Mouse (Mus musculus) lung, embryonic 16.5 days (tissue): ENCODE results near the gene Asb15. TPM values are rescaled to one million over a fixed set of nuclear protein-coding genes. Genes with fewer than 3 reads are reported as not detected.
A peak's percentile ranks its signal among the peaks of the same experiment; 100 is the strongest.

Experiments used
- ATAC-seq: fragments of 200-750 bp; cut with Nextera tagmentation; 2 replicates; pipeline ENCODE4 v1.8.0; 2017; ENCODE audit warnings: low read depth, mild to moderate bottlenecking, moderate library complexity
- H3K27ac ChIP-seq: fragments of 300-500 bp; sonication (generic); 2 replicates; pipeline ENCODE4 v1.5.1; 2014; ENCODE audit warnings: mild to moderate bottlenecking, control low read depth, low read length
- H3K27me3 ChIP-seq: fragments of 300-500 bp; sonication (generic); 2 replicates; pipeline ENCODE4 v1.6.1; 2014; ENCODE audit warnings: low read depth, low read length, mixed read lengths; ENCODE audit not compliant: control insufficient read depth, insufficient read depth
- H3K36me3 ChIP-seq: fragments of 300-500 bp; sonication (generic); 2 replicates; pipeline ENCODE4 v1.6.1; 2014; ENCODE audit warnings: low read length; ENCODE audit not compliant: control insufficient read depth, insufficient read depth
- H3K4me1 ChIP-seq: fragments of 300-500 bp; sonication (generic); replicated peaks from 2 replicates; pipeline ENCODE4 v1.6.1; 2014; ENCODE audit warnings: low read length, mixed read lengths; ENCODE audit not compliant: control insufficient read depth, insufficient read depth
- H3K4me2 ChIP-seq: fragments of 300-500 bp; sonication (generic); 2 replicates; pipeline ENCODE4 v1.6.1; 2014; ENCODE audit warnings: low read depth, low read length, control low read depth
- H3K4me3 ChIP-seq: fragments of 300-500 bp; sonication (generic); 2 replicates; pipeline ENCODE4 v1.5.1; 2014; ENCODE audit warnings: mild to moderate bottlenecking, low read length, control low read depth
- H3K9ac ChIP-seq: fragments of 300-500 bp; sonication (generic); 2 replicates; pipeline ENCODE4 v1.6.1; 2014; ENCODE audit warnings: low read length, control low read depth
- H3K9me3 ChIP-seq: fragments of 300-500 bp; sonication (generic); 2 replicates; pipeline ENCODE4 v1.6.1; 2016; ENCODE audit warnings: low read length; ENCODE audit not compliant: control insufficient read depth
- WGBS: fragments of 180-500 bp; shearing (Covaris S2); extraction: QIAGEN DNeasy Blood & Tissue Kit; methylation state at CpG from one replicate; pipeline ENCODE4 v1.1.7; 2014; 5-methylcytosine and 5-hydroxymethylcytosine counted together
- polyA plus RNA-seq: library from polyadenylated mRNA; unstranded; fragments of >200 nt; fragmentation: Nextera tagmentation; extraction: Ambion mirVana; gene quantifications from 2 replicates; pipeline ENCODE4 v1.2.1, GENCODE M21; 2015

Gene Asb15
- polyA plus RNA-seq, 1 experiment from 2014 or later = 0.11 TPM

- H3K9ac ChIP-seq = no peak overlapping the region
- no peak for ATAC-seq
- H3K4me1 ChIP-seq = 0 out of 2 replicates have a peak, but pooled peaks cover 5% of the 10 kb centered on the region
- H3K27ac ChIP-seq = no peak overlapping the region
- 81% methylated on average over 3 of the region's 3 CpGs for WGBS
- H3K36me3 ChIP-seq = peaks cover 4% of the 10 kb centered on the region
- no peak overlapping the region for H3K4me2 ChIP-seq
- H3K4me3 ChIP-seq = no peak overlapping the region
- H3K9me3 ChIP-seq = no peaks in the 10 kb centered on the region
- H3K27me3 ChIP-seq = no peaks in the 10 kb centered on the region
These were observed 80.7 kb downstream of the Asb15 start for GRCm38 (mm10) chr6:24608682-24609081.

- peaks cover 10% of the 10 kb centered on the region for H3K36me3 ChIP-seq
- no peak overlapping the region for H3K4me3 ChIP-seq
- H3K9ac ChIP-seq = no peak overlapping the region
- ATAC-seq = no peak
- no peak overlapping the region for H3K27ac ChIP-seq
- 44% methylated on average over 4 of the region's 4 CpGs for WGBS
- H3K4me2 ChIP-seq = no peak overlapping the region
- H3K4me1 ChIP-seq = 0 out of 2 replicates have a peak, but pooled peaks cover 5% of the 10 kb centered on the region
- H3K9me3 ChIP-seq = no peaks in the 10 kb centered on the region
- H3K27me3 ChIP-seq = no peaks in the 10 kb centered on the region
These were observed 81.6 kb downstream of the Asb15 start for GRCm38 (mm10) chr6:24609531-24609930.

GRCm38 (mm10) chr6:24610358-24610757, 82.4 kb downstream of the Asb15 start:
- ATAC-seq = no peak

GRCm38 (mm10) chr6:24612074-24612755, 84.3 kb downstream of the Asb15 start:
- Histone ChIP-seq H3K27me3 (no peaks in the 10 kb centered on the region), H3K9ac (no peak overlapping the region), H3K9me3 (no peaks in the 10 kb centered on the region), H3K4me3 (no peak overlapping the region), H3K36me3 (peaks cover 23% of the 10 kb centered on the region), H3K27ac (no peak overlapping the region), H3K4me1 (0 out of 2 replicates have a peak, but pooled peaks cover 2% of the 10 kb centered on the region), H3K4me2 (no peak overlapping the region)
- ATAC-seq = no peak
- WGBS = 81% methylated on average over 7 of the region's 7 CpGs

More at GRCm38 (mm10) chr6:24610358-24610757, 82.4 kb downstream of the Asb15 start:
- Histone ChIP-seq H3K4me3 (no peak overlapping the region), H3K27me3 (no peaks in the 10 kb centered on the region), H3K9me3 (no peaks in the 10 kb centered on the region), H3K4me2 (no peak overlapping the region), H3K9ac (no peak overlapping the region), H3K4me1 (0 out of 2 replicates have a peak, but pooled peaks cover 5% of the 10 kb centered on the region), H3K27ac (no peak overlapping the region), H3K36me3 (peaks cover 16% of the 10 kb centered on the region)
- WGBS = 82% methylated on average over 4 of the region's 4 CpGs

GRCm38 (mm10) chr6:24613346-24613745, 85.4 kb downstream of the Asb15 start:
- Histone ChIP-seq H3K4me1 (no peaks in the 10 kb centered on the region), H3K4me3 (no peak overlapping the region), H3K4me2 (no peak overlapping the region), H3K36me3 (peaks cover 26% of the 10 kb centered on the region), H3K9me3 (no peaks in the 10 kb centered on the region), H3K27ac (no peak overlapping the region), H3K9ac (no peak overlapping the region), H3K27me3 (no peaks in the 10 kb centered on the region)
- 95% methylated on average over 6 of the region's 6 CpGs for WGBS
- no peak for ATAC-seq

GRCm38 (mm10) chr6:24613918-24614317, 86.0 kb downstream of the Asb15 start:
- peaks cover 26% of the 10 kb centered on the region for H3K36me3 ChIP-seq

GRCm38 (mm10) chr6:24616746-24617145, 88.8 kb downstream of the Asb15 start:
- H3K27ac ChIP-seq = no peak overlapping the region
- ATAC-seq = no peak
- 84% methylated on average over 4 of the region's 4 CpGs for WGBS
- H3K4me1 ChIP-seq = no peaks in the 10 kb centered on the region
- H3K9me3 ChIP-seq = no peaks in the 10 kb centered on the region
- no peak overlapping the region for H3K9ac ChIP-seq
- H3K4me3 ChIP-seq = no peak overlapping the region
- H3K36me3 ChIP-seq = peaks cover 32% of the 10 kb centered on the region
- H3K27me3 ChIP-seq = no peaks in the 10 kb centered on the region
- no peak overlapping the region for H3K4me2 ChIP-seq

More at GRCm38 (mm10) chr6:24613918-24614317, 86.0 kb downstream of the Asb15 start:
- no peak overlapping the region for H3K27ac ChIP-seq
- H3K4me2 ChIP-seq = no peak overlapping the region
- no peaks in the 10 kb centered on the region for H3K9me3 ChIP-seq
- no peak for ATAC-seq
- H3K4me3 ChIP-seq = no peak overlapping the region
- WGBS = 83% methylated on average over 4 of the region's 4 CpGs
- no peak overlapping the region for H3K9ac ChIP-seq
- no peaks in the 10 kb centered on the region for H3K4me1 ChIP-seq
- no peaks in the 10 kb centered on the region for H3K27me3 ChIP-seq

GRCm38 (mm10) chr6:24619285-24620045, 91.5 kb downstream of the Asb15 start:
- peak; percentile 36; the same call in 1 of the 2 replicates for ATAC-seq
- H3K9ac ChIP-seq = no peak overlapping the region
- 50% methylated on average over 6 of the region's 6 CpGs for WGBS
- H3K9me3 ChIP-seq = no peaks in the 10 kb centered on the region
- H3K4me1 ChIP-seq = no peaks in the 10 kb centered on the region
- no peak overlapping the region for H3K4me2 ChIP-seq
- no peak overlapping the region for H3K27ac ChIP-seq
- no peak overlapping the region for H3K4me3 ChIP-seq
- H3K27me3 ChIP-seq = no peaks in the 10 kb centered on the region
- H3K36me3 ChIP-seq = peaks cover 25% of the 10 kb centered on the region

- Histone ChIP-seq H3K9ac (no peak overlapping the region), H3K36me3 (peaks cover 20% of the 10 kb centered on the region), H3K27me3 (no peaks in the 10 kb centered on the region), H3K4me2 (no peak overlapping the region), H3K9me3 (no peaks in the 10 kb centered on the region), H3K4me3 (no peak overlapping the region), H3K4me1 (no peaks in the 10 kb centered on the region), H3K27ac (no peak overlapping the region)
- WGBS = 83% methylated on average over 2 of the region's 2 CpGs
- ATAC-seq = no peak
These were observed 93.0 kb downstream of the Asb15 start for GRCm38 (mm10) chr6:24620936-24621335.
